Mouse (Mus musculus): ENCODE data around the gene Copa.

Gene Copa

GRCm38 (mm10) chr1:172143570-172143969, 61.2 kb downstream of the Copa start:
- peak in 1 of 2 experiments; percentile 77 for DNase-seq

DNA sequence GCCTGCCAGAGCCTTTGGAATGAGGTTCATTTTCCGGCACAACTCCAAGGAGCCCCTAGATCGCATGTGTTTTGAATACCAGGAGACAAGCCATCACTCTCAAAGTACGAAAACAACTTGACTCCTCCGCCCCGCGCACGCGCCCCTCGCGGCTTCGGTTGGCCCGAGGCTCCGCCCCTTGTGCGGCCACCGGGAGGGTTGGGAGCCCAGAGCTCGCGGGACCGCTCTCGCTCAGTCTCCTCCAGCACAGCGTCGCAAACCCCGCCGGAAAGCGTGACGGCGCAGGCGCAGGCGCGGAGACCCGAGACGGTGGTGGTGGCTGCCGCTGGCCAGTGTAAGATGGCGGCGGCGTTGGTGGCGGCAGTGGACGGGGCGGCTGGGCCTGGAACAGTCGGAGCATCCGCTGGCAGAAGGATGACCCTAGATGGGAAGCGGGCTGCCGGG, 65.5 kb downstream of the Copa start, which contains the start of gene Dcaf8:
Gene Dcaf8 (plus strand): TSS at position 250 of the 444 bp plus-strand sequence.
- DNase-seq, result peak; percentile 98 to 99

DNA sequence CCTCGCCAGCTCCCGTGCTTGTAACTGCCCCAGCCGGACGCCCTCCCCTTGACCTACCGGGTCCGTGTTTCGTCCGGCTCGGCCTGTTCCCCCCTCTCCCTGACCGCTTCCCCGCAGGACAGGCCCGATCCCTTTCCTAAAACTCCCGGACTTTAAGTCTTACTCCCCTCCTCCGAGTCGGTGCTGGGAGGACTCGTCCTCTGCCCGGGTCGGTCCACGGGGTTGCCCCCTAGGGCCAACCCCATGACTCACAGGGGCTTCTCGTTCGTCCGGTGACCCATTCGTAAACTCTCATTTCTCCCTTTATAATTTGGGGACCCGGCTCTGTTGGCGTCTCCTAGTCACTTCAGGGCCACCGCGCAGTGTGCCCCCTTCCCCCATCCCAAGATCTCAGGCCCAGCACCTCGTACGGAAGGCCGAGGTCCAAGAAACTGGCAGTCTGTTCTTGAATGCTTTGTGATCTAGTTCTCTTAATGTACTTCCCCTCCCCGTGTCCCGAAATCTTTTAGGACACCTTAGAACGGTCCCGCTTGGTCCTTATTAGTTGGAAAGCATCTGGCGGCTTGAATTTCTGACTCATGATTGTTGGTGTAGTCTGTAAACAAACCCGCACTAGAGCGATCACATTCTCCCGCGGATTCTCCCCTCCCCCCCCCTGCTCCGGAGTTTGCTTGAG, 66.1 kb downstream of the Copa start:
- peak; percentile 46 to 53 for DNase-seq

DNA sequence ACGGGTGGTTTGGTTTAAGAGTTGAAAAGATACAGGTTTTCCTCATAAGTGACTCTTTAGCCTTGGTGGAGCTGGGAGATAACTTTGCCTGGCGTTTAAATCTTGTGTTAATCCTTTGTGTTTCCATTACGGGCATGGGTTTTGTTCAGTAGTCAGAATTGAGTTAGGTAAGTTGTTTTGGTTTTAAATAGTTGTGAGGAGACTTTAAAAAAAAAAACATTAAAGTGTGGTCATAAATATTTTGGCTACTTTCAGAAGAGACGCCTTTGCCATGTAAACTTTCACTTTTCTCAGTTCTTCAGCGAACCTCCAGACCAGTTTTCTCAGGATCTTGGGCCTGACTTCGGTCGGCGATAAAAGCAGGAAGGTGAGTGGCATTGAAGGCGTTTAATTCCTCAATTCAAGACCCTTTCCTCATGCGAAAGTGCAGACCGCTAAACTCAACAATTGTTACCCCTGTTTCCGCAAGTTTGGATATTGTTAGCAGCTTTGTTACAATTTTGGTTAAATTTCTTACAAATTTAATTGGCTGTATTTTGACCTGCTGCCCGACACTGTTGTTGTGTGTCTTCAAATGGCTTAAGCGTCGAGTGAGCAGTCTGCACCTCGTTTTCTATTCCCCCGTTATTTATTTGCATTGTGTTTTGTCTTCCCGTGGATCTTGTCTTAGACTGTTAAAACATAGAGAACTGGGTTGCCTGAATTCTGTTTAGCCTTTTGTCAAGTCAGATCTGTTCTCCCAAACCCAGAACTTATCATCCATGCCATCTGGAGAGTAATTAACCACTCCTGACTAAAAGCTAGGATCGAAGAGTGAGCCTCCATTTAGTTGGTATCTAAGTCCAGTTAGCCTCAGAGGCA, 66.9 kb downstream of the Copa start:
- no peak for DNase-seq

DNA sequence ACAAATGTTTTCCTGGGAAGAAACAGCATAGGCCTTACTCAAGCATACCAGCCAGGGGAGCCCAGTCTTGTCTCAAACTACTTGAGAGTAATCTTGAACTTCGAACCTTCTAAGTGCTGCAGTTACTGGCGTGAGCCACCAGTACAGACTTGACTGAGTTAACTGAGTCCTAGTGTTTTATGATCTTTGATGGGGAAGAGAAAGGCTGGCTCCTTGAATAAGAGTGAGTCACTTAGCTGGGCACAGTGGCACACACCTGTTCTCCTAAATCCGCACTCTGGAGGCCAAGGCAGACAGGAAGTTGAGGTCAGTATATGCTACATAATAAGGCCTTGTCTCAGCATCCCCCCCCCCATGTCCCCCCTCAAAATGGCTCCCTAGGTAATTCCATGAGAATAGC, 72.2 kb downstream of the Copa start:
- no peak for DNase-seq

DNA sequence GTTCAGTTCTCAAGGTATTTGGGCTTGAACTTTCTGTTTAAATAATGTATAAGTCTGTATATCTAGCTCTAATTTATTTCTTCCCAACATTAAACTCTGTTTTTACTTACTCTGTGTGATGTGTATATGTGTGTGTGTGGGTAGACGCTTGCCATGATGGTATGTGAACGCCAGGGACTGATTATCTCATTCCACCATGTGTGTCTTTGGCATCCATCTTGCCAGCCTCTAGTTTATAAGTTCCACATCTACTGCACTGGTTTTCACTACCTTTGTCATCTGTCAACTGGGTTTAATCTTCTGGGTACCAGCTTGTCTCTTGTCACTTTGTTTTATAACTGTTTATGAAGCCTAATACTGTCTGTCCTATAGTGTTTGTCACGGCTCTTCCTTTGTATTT, 73.2 kb downstream of the Copa start:
- DNase-seq, result no peak

GRCm38 (mm10) chr1:172159970-172160369, 77.6 kb downstream of the Copa start:
- DNase-seq, result no peak

GRCm38 (mm10) chr1:172160508-172160907, 78.2 kb downstream of the Copa start:
- DNase-seq, result no peak

DNA sequence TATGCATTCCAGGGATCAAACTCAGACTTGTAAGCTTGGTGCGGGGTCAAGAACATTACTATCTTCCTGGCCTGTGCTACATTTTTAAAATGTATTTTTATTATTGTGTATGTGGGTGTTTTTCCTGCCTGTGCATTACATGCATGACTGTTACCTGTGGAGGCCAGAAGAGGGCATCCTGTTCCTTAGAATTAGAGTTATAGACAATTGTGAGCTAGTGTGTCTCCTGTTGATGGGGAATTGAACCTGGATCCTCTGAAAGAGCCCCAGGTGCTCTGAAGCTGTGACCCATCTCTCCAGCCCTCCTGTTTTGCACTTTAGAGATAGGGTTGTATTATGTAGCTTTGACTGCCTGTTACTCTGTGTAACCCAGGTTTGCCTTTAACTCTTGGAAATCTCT, 79.7 kb downstream of the Copa start:
- DNase-seq, result peak in 1 of 2 experiments; percentile 32

GRCm38 (mm10) chr1:172162959-172163358, 80.6 kb downstream of the Copa start:
- no peak for DNase-seq

- DNase-seq, result no peak
These were observed 85.6 kb downstream of the Copa start for GRCm38 (mm10) chr1:172167911-172168310.

DNA sequence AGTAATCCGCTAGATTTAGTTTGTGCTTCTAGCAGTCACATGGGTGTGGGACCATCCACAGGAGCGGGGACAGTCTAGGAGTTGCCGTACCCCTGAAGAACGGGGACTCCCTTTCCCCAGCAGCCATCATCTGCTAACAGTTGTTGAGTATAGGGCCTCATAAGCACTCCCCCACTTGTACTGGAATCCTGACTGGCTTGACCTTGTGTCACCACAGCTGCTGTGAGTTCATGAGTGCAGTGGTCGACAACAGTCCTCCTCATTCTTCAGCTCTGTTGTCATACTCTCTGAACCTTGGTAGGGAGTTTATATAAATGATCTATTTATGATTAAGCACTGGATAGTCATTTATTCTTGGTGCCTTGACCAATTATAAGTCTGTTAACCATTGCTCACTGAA, 87.5 kb downstream of the Copa start:
- DNase-seq, result no peak

Measured in lung, postnatal 4 days (tissue).